Mouse (Mus musculus) heart, adult 18-20 months (tissue): ENCODE results near the gene Spata2. TPM values are rescaled to one million over a fixed set of nuclear protein-coding genes. Genes with fewer than 3 reads are reported as not detected.

Experiments
- DNase-seq, 2 experiments: peaks; one replicate each; pipeline ENCODE4 v3.0.0; 2021 to 2022; ENCODE audit warnings: mixed read lengths in 1 of 2
- total RNA-seq, 2 experiments: library from RNA; stranded (reverse); gene quantifications; 2 replicates each; pipeline ENCODE4 v1.2.3; 2021

Gene Spata2
- total RNA-seq, 2 experiments from 2014 or later = 13.1 to 16.4 TPM

DNA sequence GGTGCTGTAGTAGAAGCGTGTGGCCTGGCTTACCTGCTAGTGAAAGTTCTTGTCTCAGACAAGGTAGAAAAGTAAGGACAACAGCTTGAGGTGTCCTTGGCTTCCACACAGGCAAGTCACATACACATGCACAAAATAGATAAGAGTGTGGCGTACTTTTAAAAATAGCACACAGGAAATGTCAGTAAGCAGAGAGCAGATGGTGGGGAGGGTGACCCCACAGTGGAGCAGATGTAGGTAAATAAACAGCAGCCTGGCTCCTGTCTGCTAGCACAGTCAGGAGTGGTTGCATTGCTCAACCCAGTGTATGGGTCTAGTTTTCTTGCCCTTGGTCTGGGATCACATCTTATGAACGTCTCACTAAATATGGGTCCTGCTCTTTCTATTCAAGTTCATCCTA is 17.8 kb upstream of the Spata2 start:
- DNase-seq = peak; percentile 49 to 65

DNA sequence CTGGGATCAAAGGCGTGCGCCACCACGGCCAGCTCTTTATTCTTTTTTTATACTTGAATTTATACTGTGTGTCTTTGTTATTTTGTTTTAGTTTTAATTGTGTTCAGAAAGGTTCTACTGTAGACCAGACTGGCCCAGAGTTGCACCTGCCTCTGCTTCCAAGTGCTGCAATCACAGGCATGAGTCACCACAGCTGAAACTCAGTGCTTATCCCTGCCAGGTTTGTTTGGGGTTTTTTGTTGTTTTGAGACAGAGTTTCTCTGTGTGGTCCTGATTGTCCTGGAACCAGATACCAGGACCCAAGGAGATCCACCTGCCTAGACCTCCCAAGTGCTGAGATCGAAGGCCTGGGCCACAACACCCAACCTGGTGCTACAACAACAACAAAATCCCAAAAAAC is 15.9 kb upstream of the Spata2 start:
- DNase-seq = no peak

DNA sequence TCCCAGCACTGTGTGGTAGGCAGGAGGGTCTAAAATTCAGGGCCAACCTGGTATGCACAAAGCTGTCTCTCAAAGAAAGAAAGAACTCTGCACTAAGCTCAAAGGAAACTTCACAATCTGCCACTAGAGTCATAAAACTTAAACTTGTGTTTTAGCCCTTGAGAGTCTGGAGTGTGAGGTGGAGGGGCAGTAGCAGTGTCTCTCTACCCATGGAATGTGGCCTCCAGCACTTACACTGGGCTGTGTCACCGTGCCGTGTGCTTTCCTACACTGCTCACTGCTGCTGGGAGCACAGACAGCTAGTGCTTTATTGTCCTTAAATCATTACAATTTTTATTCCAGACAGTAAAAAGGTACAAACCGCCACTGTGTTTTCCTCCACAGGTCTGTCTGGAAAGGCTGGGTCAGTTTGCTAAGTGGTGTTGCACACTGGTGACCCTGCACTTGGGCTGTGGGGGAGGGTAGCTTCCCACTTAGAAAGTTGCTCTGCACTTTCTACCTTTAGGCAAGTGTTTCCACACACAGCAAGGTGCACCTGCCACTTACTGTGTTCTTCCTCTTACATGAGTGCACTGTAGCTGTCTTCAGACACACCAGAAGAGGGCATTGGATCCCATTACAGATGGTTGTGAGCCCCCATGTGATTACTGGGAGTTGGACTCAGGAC is 15.2 kb upstream of the Spata2 start:
- no peak for DNase-seq

DNA sequence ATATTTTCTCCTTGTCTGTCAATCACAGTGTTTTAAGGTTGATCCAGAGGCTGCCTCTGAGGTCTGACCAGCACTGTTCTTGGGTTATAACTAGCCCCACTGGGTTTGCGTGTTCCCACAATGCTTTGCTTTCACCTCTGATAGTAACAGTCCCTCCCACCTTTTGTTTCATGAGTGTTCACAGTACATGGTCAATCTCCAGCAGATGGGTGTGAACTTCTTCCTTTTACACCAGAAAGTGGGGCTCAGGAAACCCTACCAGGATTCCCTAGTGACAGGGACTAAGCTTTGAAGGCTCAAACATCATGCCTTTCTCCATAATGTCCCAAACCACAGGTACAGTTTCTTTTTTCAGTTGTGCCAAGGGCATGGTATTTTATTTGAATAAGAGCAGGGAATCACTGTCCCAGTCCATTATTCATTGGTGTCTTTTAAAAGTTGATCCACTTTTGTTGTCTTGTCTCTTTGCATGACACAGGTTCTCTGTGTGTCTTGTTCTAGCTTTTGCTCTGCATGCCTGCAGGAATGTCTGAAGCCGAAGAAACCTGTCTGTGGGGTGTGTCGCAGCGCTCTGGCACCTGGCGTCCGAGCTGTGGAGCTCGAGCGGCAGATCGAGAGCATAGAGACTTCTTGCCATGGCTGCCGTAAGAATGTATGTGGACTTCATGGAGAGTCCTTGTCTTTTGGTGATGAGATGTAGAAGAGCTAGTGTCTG is 14.0 kb upstream of the Spata2 start:
- no peak for DNase-seq

DNA sequence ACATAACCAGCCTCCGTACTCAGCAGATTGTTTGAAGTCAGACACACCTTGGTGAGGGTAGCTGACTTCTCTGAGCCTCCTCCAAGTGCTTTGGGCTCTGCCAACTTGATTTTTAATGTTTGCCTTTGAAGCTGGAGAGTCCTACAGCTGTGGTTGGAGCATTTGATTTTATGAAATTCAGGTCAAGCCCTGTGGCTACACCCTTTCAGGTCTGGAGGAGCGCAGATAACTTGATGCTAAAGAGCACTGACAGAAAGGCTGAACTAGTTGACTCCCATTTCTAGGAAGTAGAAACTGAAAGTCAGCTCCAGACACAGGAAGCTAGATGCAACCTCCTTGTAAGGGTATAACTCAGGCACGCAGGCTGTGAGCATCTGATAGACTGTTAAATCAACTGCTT is 12.4 kb upstream of the Spata2 start:
- DNase-seq = no peak

DNA sequence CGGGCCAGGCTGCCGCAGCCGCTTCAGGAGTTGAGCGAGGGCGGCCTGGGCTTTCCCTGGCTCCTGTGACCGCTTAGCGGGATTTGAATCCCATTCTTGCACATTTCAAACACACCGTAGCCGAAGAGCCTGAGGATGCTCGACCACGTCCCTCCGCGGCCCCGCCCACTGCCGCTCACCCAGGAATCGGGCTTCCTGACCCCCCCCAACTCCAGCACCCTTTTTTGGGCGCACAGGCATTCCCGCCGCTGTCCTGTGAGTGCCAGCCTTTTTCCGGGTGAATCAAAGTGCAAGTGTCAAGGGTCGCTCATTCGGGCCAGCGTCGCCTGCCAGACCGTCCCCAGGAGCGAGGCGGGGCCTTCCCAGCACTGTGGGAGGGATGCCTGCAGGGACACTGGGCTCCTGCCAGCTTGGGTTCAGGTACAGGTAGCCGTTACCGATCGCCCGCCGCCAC is 11.2 kb upstream of the Spata2 start:
- DNase-seq = peak; percentile 67 to 75

DNA sequence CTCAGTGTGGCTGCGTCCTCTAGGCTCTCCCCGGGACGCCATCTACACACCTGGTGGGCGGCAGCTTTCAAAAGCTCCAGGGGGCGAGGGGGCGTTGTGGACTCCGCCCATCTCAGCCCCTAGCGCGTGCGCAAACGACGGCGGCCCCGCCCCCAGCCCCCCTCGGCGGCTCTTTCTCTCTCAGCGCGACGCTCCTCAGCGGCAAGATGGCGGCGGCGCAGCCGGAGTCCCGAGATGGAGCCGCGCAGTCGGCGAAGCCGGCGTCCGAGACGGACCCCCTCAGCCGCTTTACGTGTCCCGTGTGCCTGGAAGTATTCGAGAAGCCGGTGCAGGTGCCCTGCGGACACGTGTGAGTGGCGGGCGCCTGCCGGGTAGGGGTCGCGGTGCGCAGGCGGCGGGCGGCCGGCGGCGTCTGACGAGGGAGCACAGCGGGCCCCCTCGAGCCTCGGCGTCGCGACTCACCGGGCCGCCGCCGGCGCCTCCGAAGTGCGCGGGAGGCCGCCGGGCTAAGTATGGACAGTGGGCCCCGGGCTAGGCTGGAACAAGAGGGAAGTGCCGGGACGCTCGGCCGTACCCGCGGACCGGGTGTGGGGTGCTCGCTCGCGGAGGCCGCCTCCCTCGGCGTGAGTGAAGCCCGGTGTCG is 10.7 kb upstream of the Spata2 start:
- DNase-seq = peak; percentile 89 to 93

DNA sequence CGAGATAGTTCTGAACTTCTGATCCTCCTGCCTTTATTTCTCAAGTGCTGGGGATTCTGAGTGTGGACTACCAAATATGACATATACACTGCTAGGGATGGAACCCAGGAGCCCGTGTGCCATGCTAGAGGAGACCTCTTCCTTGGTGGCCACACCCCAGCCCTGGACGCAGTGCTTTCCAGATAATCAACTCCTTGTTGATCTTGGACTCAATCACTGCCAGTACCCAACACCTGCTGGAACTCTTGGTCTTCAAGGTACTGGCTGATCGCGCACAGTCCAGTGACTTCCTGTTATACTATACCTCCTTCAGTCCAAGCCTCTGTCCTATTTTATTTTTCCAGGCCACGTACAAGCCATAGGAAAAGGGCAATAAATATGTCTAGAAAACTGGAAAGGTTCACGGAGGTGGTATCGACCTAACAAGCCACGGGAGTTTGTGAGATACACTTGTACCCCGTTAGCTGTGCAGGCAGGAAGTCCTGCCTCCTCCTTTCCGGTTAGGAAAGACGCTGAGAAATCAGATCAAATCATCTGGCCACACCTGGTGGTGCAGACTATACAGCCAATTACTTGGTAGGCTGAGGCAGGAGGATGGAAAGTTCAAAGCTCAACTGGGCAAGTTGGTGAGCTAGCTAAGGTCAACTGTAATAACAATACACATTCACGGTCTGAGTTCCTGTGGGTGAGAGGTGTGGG is 10.0 kb upstream of the Spata2 start:
- DNase-seq = no peak

DNA sequence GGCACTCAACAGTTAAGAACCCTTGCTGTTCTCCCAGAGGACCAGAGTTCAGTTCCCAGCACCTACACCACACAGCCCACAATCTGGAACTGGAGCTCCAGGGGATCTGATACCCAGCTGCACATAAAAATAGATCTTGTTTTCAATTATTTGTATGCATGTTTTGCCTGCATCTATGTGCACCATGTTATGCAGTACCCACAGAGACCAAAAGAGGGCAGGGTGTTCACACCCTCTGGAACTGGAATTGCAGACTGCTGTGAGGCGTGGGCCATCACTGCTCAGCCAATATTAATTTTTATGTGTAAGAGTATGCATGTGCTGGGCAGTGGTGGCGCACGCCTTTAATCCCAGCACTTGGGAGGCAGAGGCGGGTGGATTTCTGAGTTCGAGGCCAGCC is 4.6 kb upstream of the Spata2 start:
- DNase-seq = peak in 1 of 2 experiments; percentile 73

DNA sequence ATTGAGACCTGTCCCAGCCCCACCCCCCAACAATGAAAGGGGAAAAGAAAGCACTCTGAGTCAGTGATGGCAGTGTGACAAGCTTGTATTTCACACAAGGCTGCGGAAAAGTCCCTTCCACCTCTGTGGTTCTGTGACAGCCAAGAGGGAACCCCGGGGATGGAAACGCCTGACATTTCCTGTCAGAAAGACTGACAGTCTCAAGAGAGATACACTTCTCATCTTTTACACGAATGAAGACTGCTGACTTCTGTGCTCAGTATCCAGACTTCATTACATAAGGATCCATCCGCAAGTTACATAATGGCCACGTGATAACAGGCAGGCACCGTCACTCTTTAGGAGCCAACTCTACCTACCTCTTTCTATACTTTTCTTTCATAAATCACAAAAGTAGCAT is 3.8 kb upstream of the Spata2 start:
- no peak for DNase-seq

DNA sequence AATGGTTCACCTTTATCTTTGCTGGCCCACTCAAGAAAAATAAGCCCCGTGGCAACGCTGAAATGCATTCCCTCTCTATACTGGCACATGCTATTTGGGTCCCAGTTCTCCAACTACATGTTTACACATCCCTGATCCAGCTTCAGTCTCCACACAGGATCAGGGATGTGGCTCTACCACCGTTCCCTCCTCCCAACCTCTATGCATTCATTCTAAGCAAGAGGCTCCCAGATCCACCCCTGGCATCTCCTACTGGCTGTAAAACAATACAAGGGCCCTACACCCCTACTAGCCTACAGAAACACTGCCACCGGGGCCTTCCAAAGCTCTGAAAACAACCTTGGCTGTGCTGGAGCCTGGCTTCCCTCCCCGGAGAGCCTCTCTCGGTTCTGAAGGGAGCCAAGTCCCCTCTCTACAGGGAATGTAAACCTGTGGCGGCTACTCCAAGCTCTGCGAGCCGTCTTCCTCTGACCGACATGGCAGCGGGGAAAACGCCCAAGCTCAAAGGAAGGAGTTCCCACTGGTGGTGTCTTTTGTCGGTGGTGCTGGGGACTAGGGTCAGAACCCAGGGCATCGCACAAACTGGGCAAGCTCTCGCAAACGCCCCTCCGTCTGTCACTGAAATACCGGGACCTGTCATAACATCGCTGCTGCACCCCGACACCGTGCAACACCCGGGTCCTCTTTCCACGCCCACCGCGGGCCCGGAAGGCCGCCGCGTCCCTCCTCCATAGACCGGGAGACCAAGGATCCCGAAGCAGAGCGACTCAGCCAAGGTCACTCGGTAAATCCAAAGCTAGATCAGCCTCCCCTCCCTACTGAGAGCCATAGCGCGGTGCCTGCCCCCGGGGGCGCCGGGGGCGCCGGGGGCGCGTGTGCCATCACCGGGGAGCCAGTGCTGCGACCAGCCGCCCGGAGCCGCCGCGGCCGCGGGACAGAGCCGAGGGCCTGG is 654 bp downstream of the Spata2 start, which contains the start of gene Rnf114:
Gene Rnf114, plus strand, starts transcription at position 889 of the 952 bp plus-strand sequence.
- DNase-seq = no peak

DNA sequence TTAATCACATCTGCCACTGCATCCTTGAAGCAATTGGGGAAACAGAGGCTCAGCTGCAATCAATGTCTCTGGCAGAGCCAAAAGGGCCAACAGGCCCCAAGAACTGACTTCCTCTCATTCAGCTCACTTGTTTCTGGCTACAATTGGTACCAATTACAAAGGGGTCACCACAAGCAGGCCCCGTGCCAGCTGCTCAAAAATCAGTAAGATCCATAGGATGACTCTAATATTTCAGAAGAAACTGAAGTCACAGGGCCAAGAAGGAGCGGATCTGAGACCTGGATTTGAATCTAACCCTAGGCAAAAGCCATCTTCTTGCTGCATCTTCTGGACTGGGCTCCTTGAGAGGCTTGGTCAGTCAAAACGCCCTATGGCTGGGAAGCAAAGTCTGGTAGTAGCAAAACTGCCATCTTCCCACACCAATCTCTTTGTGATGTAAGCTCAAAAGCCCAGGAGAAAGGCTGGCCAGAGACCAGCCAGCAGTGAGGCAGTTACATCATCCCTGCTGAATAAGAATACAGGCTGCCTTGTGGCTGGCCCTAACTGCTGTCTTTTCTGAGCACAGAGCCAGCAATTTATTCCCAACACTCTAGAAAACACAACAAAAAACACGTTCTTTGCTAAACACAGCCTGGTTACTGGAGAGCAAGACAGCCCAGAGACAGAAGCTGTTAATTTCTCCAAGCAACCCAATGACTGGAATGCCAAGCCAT is 1.7 kb downstream of the Spata2 start:
- DNase-seq = no peak

DNA sequence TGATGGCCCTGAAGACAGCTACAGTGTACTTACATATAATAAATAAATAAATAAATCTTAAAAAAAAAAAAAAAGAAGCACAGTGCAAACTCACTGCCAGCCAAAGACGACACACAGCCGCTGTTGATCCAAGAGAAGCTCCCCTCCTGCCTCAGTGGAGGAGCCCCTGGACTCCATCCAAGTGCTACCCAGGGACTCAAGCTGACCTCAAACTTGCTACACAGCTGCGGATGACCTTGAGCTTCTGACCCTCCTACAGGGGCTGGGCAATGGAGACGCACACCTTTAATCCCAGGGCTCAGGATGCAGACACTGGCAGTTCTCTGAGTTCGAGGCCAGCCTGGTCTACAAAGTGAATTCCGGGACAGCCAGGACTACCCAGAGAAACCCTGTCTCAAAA is 4.7 kb downstream of the Spata2 start:
- DNase-seq = no peak

DNA sequence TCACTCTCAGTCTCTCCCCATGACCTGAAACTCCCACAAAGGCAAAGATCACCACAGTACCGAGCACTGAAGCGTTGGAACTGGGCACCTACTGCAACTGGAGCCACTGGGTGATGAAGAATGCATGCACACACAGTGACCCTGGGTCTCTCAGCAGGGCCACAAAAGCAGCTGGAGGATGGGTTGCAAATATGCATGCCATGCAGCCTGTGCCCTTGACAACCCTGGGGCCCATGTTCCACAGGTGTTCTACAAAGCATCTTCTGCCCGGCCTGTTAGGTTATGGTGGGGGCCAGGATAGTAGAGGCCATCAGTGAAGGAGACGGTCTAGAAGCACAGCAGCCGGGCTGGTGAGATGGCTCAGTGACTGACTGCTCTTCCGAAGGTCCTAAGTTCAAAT is 5.1 kb downstream of the Spata2 start:
- DNase-seq = no peak

DNA sequence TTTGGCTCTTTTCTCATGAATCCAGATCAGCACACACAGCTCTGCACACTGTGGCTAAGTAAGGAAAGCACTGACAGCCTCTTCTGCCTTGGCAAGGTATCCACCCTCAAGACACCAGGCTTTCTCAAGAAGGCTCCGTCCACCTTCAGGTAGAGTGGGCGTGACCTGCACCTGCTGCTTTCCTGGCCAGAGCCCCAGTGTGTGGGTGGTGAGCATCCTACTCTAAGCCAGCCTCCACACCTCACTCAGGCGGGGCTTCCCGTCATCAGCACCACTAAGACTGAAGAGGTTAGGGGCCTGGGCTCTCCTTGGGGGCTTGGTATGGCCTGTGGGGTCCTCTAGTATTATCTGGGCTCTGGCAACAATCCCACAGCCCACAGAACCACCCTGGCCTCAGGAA is 6.1 kb downstream of the Spata2 start:
- DNase-seq = no peak

DNA sequence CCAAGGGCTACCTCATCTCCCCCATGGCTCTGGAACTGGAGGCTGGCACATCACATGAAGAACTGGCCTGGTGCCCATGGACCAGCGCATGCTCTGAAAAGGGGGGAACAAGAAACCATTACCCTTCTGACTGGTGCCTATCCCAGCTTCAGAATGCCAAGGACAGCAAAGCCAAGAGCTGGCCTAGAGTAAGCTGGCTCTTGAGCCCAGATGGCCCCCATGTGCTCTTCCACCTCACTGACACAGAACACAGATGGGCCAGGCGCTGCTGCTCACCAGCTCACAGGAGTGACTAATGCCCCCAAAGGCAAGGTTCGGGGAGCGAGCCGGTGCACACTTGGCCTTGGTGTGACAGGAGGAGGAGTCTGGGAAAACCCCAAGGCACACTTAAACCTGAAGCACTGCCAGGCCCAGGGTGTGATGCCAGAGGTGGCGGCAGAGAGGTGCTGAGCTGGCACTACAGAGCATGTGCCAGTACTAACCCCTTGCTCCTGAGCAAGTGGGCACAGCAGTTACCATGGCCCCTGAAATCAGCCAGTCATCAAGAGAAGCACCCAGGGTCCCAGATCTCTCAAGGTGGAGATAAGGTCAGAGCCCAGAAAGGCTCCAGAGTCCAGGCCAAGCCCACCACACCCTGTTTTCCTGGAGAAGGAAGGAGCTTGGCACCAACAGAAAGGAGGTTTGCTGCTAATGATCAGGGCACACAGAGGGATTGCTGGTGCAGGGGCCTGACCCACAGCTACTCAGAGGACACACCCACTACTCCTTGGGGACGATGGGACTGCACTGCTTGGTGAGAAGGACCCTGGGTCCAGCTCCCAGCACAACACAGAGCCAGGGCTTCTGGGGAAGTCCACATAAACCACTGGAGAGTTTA is 6.9 kb downstream of the Spata2 start:
- DNase-seq = peak; percentile 72 to 77

DNA sequence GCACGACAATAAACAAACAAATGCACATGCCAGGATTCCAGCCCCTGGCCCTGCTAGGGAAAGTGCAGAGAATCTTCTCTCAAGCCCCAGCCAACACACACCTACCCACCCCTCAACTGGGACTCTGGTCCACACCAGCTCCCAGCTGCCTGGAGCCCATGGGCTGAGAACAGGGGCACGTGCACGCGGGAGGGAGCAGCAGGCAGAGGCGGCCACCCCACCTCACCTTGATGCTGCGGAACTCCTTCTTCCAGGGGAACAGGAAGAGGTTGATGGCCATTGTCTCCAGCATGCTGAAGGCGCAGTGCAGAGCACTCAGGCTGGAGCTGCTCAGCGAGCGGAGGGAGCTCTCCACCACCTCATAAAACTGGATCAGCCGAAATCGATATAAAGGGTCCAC is 7.8 kb downstream of the Spata2 start:
- no peak for DNase-seq

DNA sequence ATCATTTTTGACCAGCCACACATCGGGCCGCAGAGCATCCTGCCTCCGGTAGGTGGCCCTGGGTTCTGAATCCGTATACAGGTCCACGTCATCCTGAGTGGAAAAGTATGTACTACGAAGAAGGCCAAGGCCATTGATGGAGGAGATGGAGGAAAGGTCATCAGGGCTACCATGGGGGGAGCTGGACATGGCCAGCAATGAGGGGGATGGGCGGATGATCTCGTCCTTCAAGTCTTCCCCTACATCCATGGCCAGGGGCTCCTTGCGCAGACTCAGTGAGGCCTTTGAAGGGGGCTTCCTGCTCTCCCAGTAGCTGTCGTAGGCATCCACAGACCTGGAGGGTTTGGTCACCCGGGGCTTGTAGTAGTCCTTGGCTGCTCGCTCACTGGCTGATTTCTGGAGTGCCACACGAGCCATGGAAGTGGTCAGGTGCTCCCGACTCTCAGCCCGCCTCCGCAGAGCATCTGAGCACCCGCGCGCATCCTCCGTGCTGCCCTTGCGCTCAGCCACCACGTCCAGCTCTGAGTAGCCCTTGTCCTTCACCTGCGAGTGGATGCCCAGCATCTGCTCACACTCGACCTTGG is 8.8 kb downstream of the Spata2 start:
- DNase-seq = no peak

DNA sequence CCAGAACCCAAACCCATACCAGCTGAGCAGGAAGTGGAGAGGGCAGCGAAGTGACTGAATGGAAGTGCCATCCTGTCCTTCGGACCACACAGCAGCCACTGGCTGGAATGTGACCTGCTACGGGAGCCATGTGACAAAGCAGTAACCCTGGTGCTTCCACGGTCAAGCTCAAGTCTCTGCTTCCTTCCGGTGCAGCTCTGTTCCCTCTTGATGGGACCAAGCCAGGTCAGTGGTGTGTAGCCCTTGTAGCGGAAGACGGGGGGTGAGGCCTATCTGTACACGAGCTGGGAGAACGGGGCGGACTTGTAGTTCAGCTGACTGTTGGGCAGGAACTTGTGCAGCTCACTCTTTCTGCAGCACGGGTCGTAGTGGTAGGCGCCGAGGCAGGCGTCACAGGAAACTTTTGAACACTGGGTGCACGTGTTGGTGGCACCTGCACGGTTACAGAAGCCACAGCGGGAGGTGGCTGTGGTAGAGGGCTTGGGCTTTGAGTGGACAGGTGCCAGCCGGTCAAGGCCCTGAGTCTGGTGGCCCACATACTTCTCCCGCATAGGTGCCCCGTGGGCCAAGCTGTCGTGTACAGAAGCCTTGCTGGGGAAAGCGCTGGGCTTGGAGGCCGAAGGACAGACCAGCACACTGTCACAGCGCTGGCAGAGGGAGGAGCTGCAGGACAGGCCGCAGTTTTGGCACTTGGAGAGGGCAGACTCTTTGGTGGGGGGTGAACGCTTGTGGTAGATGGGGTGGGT is 9.4 kb downstream of the Spata2 start:
- no peak for DNase-seq
